In the genomic region with DNA sequence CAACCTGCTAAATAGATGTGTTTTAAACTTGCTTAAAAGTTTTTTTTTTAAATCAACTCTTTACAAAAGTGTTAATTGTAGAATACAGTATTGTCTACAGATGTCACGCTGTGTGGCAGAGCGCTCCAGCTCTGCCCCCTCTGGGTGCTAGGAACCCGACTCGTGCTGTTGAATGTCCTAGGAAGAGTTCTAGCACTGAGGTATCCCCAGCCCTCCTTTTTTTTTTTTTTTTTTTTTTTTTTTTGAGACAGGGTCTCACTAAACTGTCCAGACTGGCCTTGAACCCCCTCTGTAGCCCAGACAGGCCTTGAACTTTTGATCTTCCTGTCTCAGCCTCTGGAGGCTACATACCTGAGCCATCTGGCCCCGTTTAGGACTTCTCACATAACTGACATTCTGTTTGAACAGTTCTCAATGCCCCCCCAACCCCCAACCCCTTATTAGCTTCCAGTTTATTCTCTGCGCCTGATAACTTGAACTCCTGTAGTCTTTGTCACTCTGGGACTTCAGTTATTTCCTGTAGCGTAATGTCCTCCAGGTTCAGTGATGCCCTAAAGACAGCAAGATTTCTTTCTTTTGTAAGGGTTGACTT, we compare ENCODE assay signal across 16 mouse cellular contexts.
A peak's percentile ranks its signal among the peaks of the same experiment; 100 is the strongest.
DNase-seq lines count a peak whose midpoint lies in the region; ATAC-seq lines count a peak whose summit lies in the region.
"Had no signal": no experiment of that assay in that cellular context is flagged by ENCODE, and none has a peak within 500 bp of the region (broad histone marks: within the 10 kb centered on the region; RNA-seq: fewer than 3 reads in every experiment).

No protein-coding gene starts in this region.

- no peak overlapping the region for H3K27ac ChIP-seq in heart, embryonic 10.5 days
- H3K27ac ChIP-seq in embryonic facial prominence, embryonic 10.5 days (replicated peaks), result no peak overlapping the region
- H3K27ac ChIP-seq in forebrain, embryonic 15.5 days (replicated peaks), result no peak overlapping the region
- H3K27ac ChIP-seq: forebrain, embryonic 13.5 days; hindbrain, embryonic 15.5 days had no signal

- no peak for ATAC-seq in forebrain, embryonic 15.5 days (replicated peaks)
- ATAC-seq: forebrain, embryonic 13.5 days; inflammation-experienced regulatory T-cells, adult 6 months; intestine, postnatal 0 days had no signal

- 77% methylated on average over 7 of the region's 7 CpGs for WGBS in heart, embryonic 10.5 days
- WGBS in embryonic facial prominence, embryonic 10.5 days, result 72% methylated on average over 7 of the region's 7 CpGs
- WGBS in forebrain, embryonic 15.5 days, result 87% methylated on average over 7 of the region's 7 CpGs

- H3K36me3 ChIP-seq in heart, embryonic 10.5 days, result no peaks in the 10 kb centered on the region
- H3K36me3 ChIP-seq in embryonic facial prominence, embryonic 10.5 days (replicated peaks), result no peaks in the 10 kb centered on the region
- H3K36me3 ChIP-seq in forebrain, embryonic 15.5 days, result no peaks in the 10 kb centered on the region
- H3K36me3 ChIP-seq: hindbrain, embryonic 15.5 days had no signal

- 0 out of 2 replicates have a peak, but pooled peaks cover 3% of the 10 kb centered on the region for H3K9me3 ChIP-seq in heart, embryonic 10.5 days
- no peaks in the 10 kb centered on the region; the same call in 1 of the 2 replicates for H3K9me3 ChIP-seq in embryonic facial prominence, embryonic 10.5 days
- H3K9me3 ChIP-seq in forebrain, embryonic 15.5 days, result no peaks in the 10 kb centered on the region
- H3K9me3 ChIP-seq: forebrain, embryonic 13.5 days had no signal

- H3K27me3 ChIP-seq in heart, embryonic 10.5 days (ENCODE audit: insufficient read depth, poor library complexity, severe bottlenecking), result no peaks in the 10 kb centered on the region
- H3K27me3 ChIP-seq in embryonic facial prominence, embryonic 10.5 days (replicated peaks; ENCODE audit: low read depth, poor library complexity, severe bottlenecking), result no peaks in the 10 kb centered on the region
- H3K27me3 ChIP-seq in forebrain, embryonic 15.5 days, result no peaks in the 10 kb centered on the region
- H3K27me3 ChIP-seq: CH12.LX; forebrain, embryonic 13.5 days; hindbrain, embryonic 15.5 days had no signal

- H3K9ac ChIP-seq in forebrain, embryonic 15.5 days (replicated peaks), result no peak overlapping the region
- H3K9ac ChIP-seq: forebrain, embryonic 13.5 days; hindbrain, embryonic 15.5 days had no signal

- H3K4me3 ChIP-seq in heart, embryonic 10.5 days, result no peak overlapping the region
- no peak overlapping the region for H3K4me3 ChIP-seq in embryonic facial prominence, embryonic 10.5 days
- H3K4me3 ChIP-seq in forebrain, embryonic 15.5 days, result no peak overlapping the region
- H3K4me3 ChIP-seq: forebrain, embryonic 13.5 days; hindbrain, embryonic 15.5 days had no signal

- DNase-seq in heart, embryonic 10.5 days (ENCODE audit: low spot score), result peak; percentile 10
- no peak for DNase-seq in heart, adult 8-10 months (ENCODE audit: low spot score)
- DNase-seq in embryo, embryonic 10.5 days (ENCODE audit: low spot score), result peak; percentile 56
- peak; percentile 63 for DNase-seq in embryonic facial prominence, embryonic 10.5 days (ENCODE audit: low spot score)
- DNase-seq in ovary, postnatal 14 days (ENCODE audit: low spot score), result no peak
- DNase-seq: cerebellum, adult 2 months; cerebellum, postnatal 10 days; heart, postnatal 10 days; heart, postnatal 4 days; kidney, adult 8-10 months had no signal

- H3K4me1 ChIP-seq in heart, embryonic 10.5 days, result peaks cover 6% of the 10 kb centered on the region
- H3K4me1 ChIP-seq in embryonic facial prominence, embryonic 10.5 days, result no peaks in the 10 kb centered on the region
- peaks cover 6% of the 10 kb centered on the region for H3K4me1 ChIP-seq in forebrain, embryonic 15.5 days
- H3K4me1 ChIP-seq: hindbrain, embryonic 15.5 days had no signal

- no peak overlapping the region for H3K4me2 ChIP-seq in forebrain, embryonic 15.5 days (replicated peaks)
- H3K4me2 ChIP-seq: forebrain, embryonic 13.5 days; hindbrain, embryonic 15.5 days had no signal

Comparison
In these comparisons a context has a peak if more than half of its experiments do, and no peak if none do; other contexts are left out.
1. DNase-seq: peak in heart, embryonic 10.5 days (single experiment), embryo, embryonic 10.5 days (single experiment) and embryonic facial prominence, embryonic 10.5 days (single experiment); none in heart, adult 8-10 months (single experiment) and ovary, postnatal 14 days (single experiment).